Comparison of ENCODE assay signal across 7 mouse cellular contexts in genomic region chr11:115902831-115903230, GRCm38 (mm10). TPM values are rescaled to one million over a fixed set of nuclear protein-coding genes. Genes with fewer than 3 reads are reported as not detected.
DNase-seq lines count a peak whose midpoint lies in the region; ATAC-seq and TF ChIP-seq lines count a peak whose summit lies in the region.

No protein-coding gene starts in this region.

- H3K4me3 ChIP-seq in thymus, adult 2 months (ENCODE audit: control insufficient read depth, insufficient read depth, low read length), result no peak overlapping the region
- H3K4me3 ChIP-seq in heart, embryonic 11.5 days (ENCODE audit: low read depth, low read length), result no peak overlapping the region
- H3K4me3 ChIP-seq in liver, embryonic 12.5 days, result peak overlapping the region; percentile 69
- no peak overlapping the region for H3K4me3 ChIP-seq in forebrain, embryonic 15.5 days
- no peak overlapping the region for H3K4me3 ChIP-seq in hindbrain, embryonic 11.5 days (ENCODE audit: low read depth, low read length)

- H3K27me3 ChIP-seq in thymus, adult 2 months (ENCODE audit: control insufficient read depth, insufficient read depth, low read length), result no peaks in the 10 kb centered on the region
- no peaks in the 10 kb centered on the region for H3K27me3 ChIP-seq in heart, embryonic 11.5 days (ENCODE audit: control insufficient read depth, insufficient read depth, low read length)
- no peaks in the 10 kb centered on the region for H3K27me3 ChIP-seq in liver, embryonic 12.5 days (replicated peaks)
- no peaks in the 10 kb centered on the region for H3K27me3 ChIP-seq in forebrain, embryonic 15.5 days
- no peaks in the 10 kb centered on the region for H3K27me3 ChIP-seq in hindbrain, embryonic 11.5 days (ENCODE audit: control insufficient read depth, insufficient read depth, low read length)

- 36% methylated on average over 1 of the region's 1 CpGs for WGBS in thymus, adult 2 months
- WGBS in heart, embryonic 11.5 days (ENCODE audit: insufficient replicate concordance), result 60% methylated on average over 1 of the region's 1 CpGs
- 9% methylated on average over 1 of the region's 1 CpGs for WGBS in liver, embryonic 12.5 days (ENCODE audit: insufficient replicate concordance)
- WGBS in forebrain, embryonic 15.5 days, result 87% methylated on average over 1 of the region's 1 CpGs
- 91% methylated on average over 1 of the region's 1 CpGs for WGBS in hindbrain, embryonic 11.5 days

- H3K9me3 ChIP-seq in heart, embryonic 11.5 days (replicated peaks; ENCODE audit: control insufficient read depth, low read length), result no peaks in the 10 kb centered on the region
- no peaks in the 10 kb centered on the region for H3K9me3 ChIP-seq in liver, embryonic 12.5 days (replicated peaks)
- no peaks in the 10 kb centered on the region for H3K9me3 ChIP-seq in forebrain, embryonic 15.5 days
- H3K9me3 ChIP-seq in hindbrain, embryonic 11.5 days (ENCODE audit: control insufficient read depth, low read length), result no peaks in the 10 kb centered on the region

- no peak for DNase-seq in thymus, adult 2 months
- DNase-seq in thymus, postnatal 10 days (ENCODE audit: low spot score in 2 of 2), result no peak
- DNase-seq in spleen, postnatal 4 days (ENCODE audit: low spot score in 2 of 2), result peak; percentile 76 to 87
- DNase-seq in hindbrain, embryonic 11.5 days (ENCODE audit: low spot score), result no peak

- H3K27ac ChIP-seq in thymus, adult 2 months (ENCODE audit: control insufficient read depth, insufficient read depth, low read length), result peak overlapping the region; percentile 5; the same call in 1 of the 2 replicates
- H3K27ac ChIP-seq in heart, embryonic 11.5 days (ENCODE audit: low read depth, low read length), result peak overlapping the region; percentile 95
- H3K27ac ChIP-seq in liver, embryonic 12.5 days, result peak overlapping the region; percentile 100
- H3K27ac ChIP-seq in forebrain, embryonic 15.5 days (replicated peaks), result no peak overlapping the region
- H3K27ac ChIP-seq in hindbrain, embryonic 11.5 days (ENCODE audit: low read depth, low read length), result no peak overlapping the region

- TF ChIP-seq POLR2A in thymus, adult 2 months (IDR thresholded peaks at IDR 0.05; ENCODE audit: control insufficient read depth, extremely low read depth, insufficient read depth, low read length, poor library complexity), result no peak

- TF ChIP-seq CTCF in thymus, adult 2 months (IDR thresholded peaks at IDR 0.05; ENCODE audit: borderline replicate concordance, control insufficient read depth, extremely low read depth, insufficient read depth, low read length, poor library complexity), result no peak

- peak overlapping the region; percentile 64; the same call in 1 of the 2 replicates for H3K9ac ChIP-seq in heart, embryonic 11.5 days (ENCODE audit: low read depth, low read length)
- H3K9ac ChIP-seq in liver, embryonic 12.5 days, result peak overlapping the region; percentile 83
- no peak overlapping the region for H3K9ac ChIP-seq in forebrain, embryonic 15.5 days (replicated peaks)
- no peak overlapping the region for H3K9ac ChIP-seq in hindbrain, embryonic 11.5 days (ENCODE audit: low read depth, low read length)

- no peak for ATAC-seq in heart, embryonic 11.5 days (replicated peaks; ENCODE audit: insufficient number of reproducible peaks, low FRiP score, low TSS enrichment)
- ATAC-seq in liver, embryonic 12.5 days, result no peak
- ATAC-seq in forebrain, embryonic 15.5 days (replicated peaks), result no peak
- no peak for ATAC-seq in hindbrain, embryonic 11.5 days (ENCODE audit: low FRiP score)

- H3K4me1 ChIP-seq in thymus, adult 2 months (replicated peaks; ENCODE audit: control insufficient read depth, insufficient read depth, low read length), result peaks cover 85% of the 10 kb centered on the region
- peaks cover 81% of the 10 kb centered on the region for H3K4me1 ChIP-seq in heart, embryonic 11.5 days (ENCODE audit: control insufficient read depth, insufficient read depth, low read length)
- H3K4me1 ChIP-seq in liver, embryonic 12.5 days, result peaks cover 99% of the 10 kb centered on the region
- 0 out of 2 replicates have a peak, but pooled peaks cover 3% of the 10 kb centered on the region for H3K4me1 ChIP-seq in forebrain, embryonic 15.5 days
- H3K4me1 ChIP-seq in hindbrain, embryonic 11.5 days (replicated peaks; ENCODE audit: control insufficient read depth, insufficient read depth, low read length), result peaks cover 7% of the 10 kb centered on the region

- H3K4me2 ChIP-seq in heart, embryonic 11.5 days, result peak overlapping the region; percentile 67
- H3K4me2 ChIP-seq in liver, embryonic 12.5 days, result peak overlapping the region; percentile 79
- H3K4me2 ChIP-seq in forebrain, embryonic 15.5 days (replicated peaks), result no peak overlapping the region
- H3K4me2 ChIP-seq in hindbrain, embryonic 11.5 days (replicated peaks; ENCODE audit: low read depth, low read length), result no peak overlapping the region

- no peaks in the 10 kb centered on the region for H3K36me3 ChIP-seq in thymus, adult 2 months (ENCODE audit: control insufficient read depth, insufficient read depth, low read length)
- no peaks in the 10 kb centered on the region for H3K36me3 ChIP-seq in heart, embryonic 11.5 days (ENCODE audit: control insufficient read depth, insufficient read depth, low read length)
- H3K36me3 ChIP-seq in liver, embryonic 12.5 days, result peaks cover 54% of the 10 kb centered on the region
- H3K36me3 ChIP-seq in forebrain, embryonic 15.5 days, result no peaks in the 10 kb centered on the region
- no peaks in the 10 kb centered on the region for H3K36me3 ChIP-seq in hindbrain, embryonic 11.5 days (ENCODE audit: control insufficient read depth, insufficient read depth, low read length)

RNA-seq across cellular contexts. Expression of gene Smim5, which starts 3.1 kb away (rescaled TPM):
- 8.4 and 9.5 TPM in 2 replicates for polyA plus RNA-seq in thymus, adult 2 months (2012; rRNA removed)
- 19.6 and 21.8 TPM in 2 replicates for polyA plus RNA-seq in heart, embryonic 11.5 days (2014; fragmentation: Nextera tagmentation; extraction: Ambion mirVana)
- 47.5 and 48.9 TPM in 2 replicates for polyA plus RNA-seq in liver, embryonic 12.5 days (2016; fragmentation: Nextera tagmentation; extraction: Ambion mirVana)
- polyA plus RNA-seq in forebrain, embryonic 15.5 days (2015; fragmentation: Nextera tagmentation; extraction: Ambion mirVana), result 1.2 and 2.5 TPM in 2 replicates
- polyA plus RNA-seq in hindbrain, embryonic 11.5 days (2014; fragmentation: Nextera tagmentation; extraction: Ambion mirVana), result 3.4 and 3.8 TPM in 2 replicates

RNA-seq across cellular contexts. Expression of gene Smim6, which starts 9.0 kb away (rescaled TPM):
- 0.62 and 0.71 TPM in 2 replicates for polyA plus RNA-seq in thymus, adult 2 months (2012; rRNA removed)
- polyA plus RNA-seq in heart, embryonic 11.5 days (2014; fragmentation: Nextera tagmentation; extraction: Ambion mirVana), result 0.46 and 1.2 TPM in 2 replicates
- polyA plus RNA-seq in liver, embryonic 12.5 days (2016; fragmentation: Nextera tagmentation; extraction: Ambion mirVana), result 3.1 and 3.7 TPM in 2 replicates
- 0.94 and 1.1 TPM in 2 replicates for polyA plus RNA-seq in forebrain, embryonic 15.5 days (2015; fragmentation: Nextera tagmentation; extraction: Ambion mirVana)
- polyA plus RNA-seq in hindbrain, embryonic 11.5 days (2014; fragmentation: Nextera tagmentation; extraction: Ambion mirVana), result 0.40 and 0.65 TPM in 2 replicates

RNA-seq across cellular contexts. Expression of gene Sap30bp, which starts 30.3 kb away (rescaled TPM):
- polyA plus RNA-seq in thymus, adult 2 months (2012; rRNA removed), result 43.4 and 44.8 TPM in 2 replicates
- 27.9 and 28.3 TPM in 2 replicates for polyA plus RNA-seq in heart, embryonic 11.5 days (2014; fragmentation: Nextera tagmentation; extraction: Ambion mirVana)
- 23.1 and 24.5 TPM in 2 replicates for polyA plus RNA-seq in liver, embryonic 12.5 days (2016; fragmentation: Nextera tagmentation; extraction: Ambion mirVana)
- polyA plus RNA-seq in forebrain, embryonic 15.5 days (2015; fragmentation: Nextera tagmentation; extraction: Ambion mirVana), result 53.3 and 53.6 TPM in 2 replicates
- polyA plus RNA-seq in hindbrain, embryonic 11.5 days (2014; fragmentation: Nextera tagmentation; extraction: Ambion mirVana), result 55.8 and 57.1 TPM in 2 replicates

RNA-seq across cellular contexts. Expression of gene Recql5, which starts 30.4 kb away (rescaled TPM):
- polyA plus RNA-seq in thymus, adult 2 months (2012; rRNA removed), result 32.4 and 34.3 TPM in 2 replicates
- polyA plus RNA-seq in heart, embryonic 11.5 days (2014; fragmentation: Nextera tagmentation; extraction: Ambion mirVana), result 12.3 and 13.0 TPM in 2 replicates
- 14.9 and 17.6 TPM in 2 replicates for polyA plus RNA-seq in liver, embryonic 12.5 days (2016; fragmentation: Nextera tagmentation; extraction: Ambion mirVana)
- 24.6 and 29.2 TPM in 2 replicates for polyA plus RNA-seq in forebrain, embryonic 15.5 days (2015; fragmentation: Nextera tagmentation; extraction: Ambion mirVana)
- 16.0 and 19.9 TPM in 2 replicates for polyA plus RNA-seq in hindbrain, embryonic 11.5 days (2014; fragmentation: Nextera tagmentation; extraction: Ambion mirVana)

RNA-seq across cellular contexts. Expression of gene Myo15b, which starts 44.6 kb away (rescaled TPM):
- polyA plus RNA-seq in thymus, adult 2 months (2012; rRNA removed), result 5.4 and 6.1 TPM in 2 replicates
- polyA plus RNA-seq in heart, embryonic 11.5 days (2014; fragmentation: Nextera tagmentation; extraction: Ambion mirVana), result 0.06 and 0.39 TPM in 2 replicates
- 0.38 and 0.83 TPM in 2 replicates for polyA plus RNA-seq in liver, embryonic 12.5 days (2016; fragmentation: Nextera tagmentation; extraction: Ambion mirVana)
- 0.17 TPM in 1 of 2 replicates, not detected in the other for polyA plus RNA-seq in forebrain, embryonic 15.5 days (2015; fragmentation: Nextera tagmentation; extraction: Ambion mirVana)
- polyA plus RNA-seq in hindbrain, embryonic 11.5 days (2014; fragmentation: Nextera tagmentation; extraction: Ambion mirVana), result 0.09 TPM in 1 of 2 replicates, not detected in the other

Comparison
In these comparisons a context has a peak if more than half of its experiments do, and no peak if none do; other contexts are left out.
1. DNase-seq: peak in spleen, postnatal 4 days (2 of 2); none in thymus, adult 2 months (single experiment), thymus, postnatal 10 days (0 of 2) and hindbrain, embryonic 11.5 days (single experiment).
2. H3K27ac ChIP-seq: peak in thymus, adult 2 months (single experiment), heart, embryonic 11.5 days (single experiment) and liver, embryonic 12.5 days (single experiment); none in forebrain, embryonic 15.5 days (single experiment) and hindbrain, embryonic 11.5 days (single experiment).
3. H3K4me2 ChIP-seq: peak in heart, embryonic 11.5 days (single experiment) and liver, embryonic 12.5 days (single experiment); none in forebrain, embryonic 15.5 days (single experiment) and hindbrain, embryonic 11.5 days (single experiment).
4. H3K9ac ChIP-seq: peak in heart, embryonic 11.5 days (single experiment) and liver, embryonic 12.5 days (single experiment); none in forebrain, embryonic 15.5 days (single experiment) and hindbrain, embryonic 11.5 days (single experiment).